Mouse (Mus musculus): ENCODE data around the gene Lix1. TPM values are rescaled to one million over a fixed set of nuclear protein-coding genes. Genes with fewer than 3 reads are reported as not detected.

The Lix1 gene
- polyA plus RNA-seq (2014; fragmentation: Illumina TruSeq; extraction: RNeasy Lipid Tissue Mini Kit (QIAGEN cat#74804); ENCODE audit: insufficient read depth, low read depth, low replicate concordance), result 0.85 TPM

GRCm38 (mm10) chr17:17402222-17403004, at the start of gene Lix1:
Lix1 (plus strand) TSS chr17:17402672.

GRCm38 (mm10) chr17:17373918-17374910, 28.3 kb upstream of the Lix1 start, which contains the start of gene Riok2:
Riok2 (plus strand) TSS chr17:17374309.

Other genes with a start within 250 kb of the Lix1 start
- gene Riok2, start 28.4 kb upstream of the Lix1 start, polyA plus RNA-seq (2014; fragmentation: Illumina TruSeq; extraction: RNeasy Lipid Tissue Mini Kit (QIAGEN cat#74804); ENCODE audit: insufficient read depth, low read depth, low replicate concordance), result 11.5 TPM
- 9.6 TPM for gene Lnpep, start 222.4 kb downstream of the Lix1 start, polyA plus RNA-seq (2014; fragmentation: Illumina TruSeq; extraction: RNeasy Lipid Tissue Mini Kit (QIAGEN cat#74804); ENCODE audit: insufficient read depth, low read depth, low replicate concordance)

Data from lung, adult 10 weeks (tissue).